Mouse (Mus musculus): ENCODE results near the gene Dtd1. TPM values are rescaled to one million over a fixed set of nuclear protein-coding genes. Genes with fewer than 3 reads are reported as not detected.

Dtd1 gene
- polyA plus RNA-seq, 1 experiment from 2014 or later: 31.4 TPM

DNA sequence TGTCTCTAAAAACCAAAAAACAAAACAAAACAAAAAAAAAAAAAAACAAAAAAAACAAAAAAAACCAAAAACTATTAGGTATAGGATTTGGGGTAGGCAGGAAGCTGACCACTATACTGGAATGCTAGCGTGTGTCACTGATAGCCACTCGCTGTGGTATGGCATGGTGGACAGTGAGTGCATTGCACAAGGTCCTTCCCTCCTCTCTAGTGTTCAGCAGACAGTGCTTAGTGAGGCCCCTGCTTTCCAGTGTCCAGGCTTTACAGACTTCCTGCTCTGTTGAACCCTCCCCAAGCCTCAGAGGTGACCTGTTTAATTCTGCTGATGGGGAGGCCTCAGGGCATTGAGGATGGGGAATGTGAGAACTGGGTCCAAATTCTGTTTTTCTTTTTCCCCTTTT, 95.2 kb downstream of the Dtd1 start:
- Histone ChIP-seq H3K4me1 (ENCODE audit: insufficient read depth, low read depth, low read length) (no peaks in the 10 kb centered on the region), H3K4me3 (ENCODE audit: low read depth, low read length) (no peak overlapping the region), H3K4me2 (replicated peaks; ENCODE audit: low read depth, low read length) (no peak overlapping the region), H3K27me3 (replicated peaks; ENCODE audit: insufficient read depth, low read length) (no peaks in the 10 kb centered on the region), H3K9ac (replicated peaks; ENCODE audit: low read depth) (no peak overlapping the region), H3K36me3 (ENCODE audit: insufficient read depth, low read length) (no peaks in the 10 kb centered on the region), H3K9me3 (ENCODE audit: low read length) (no peaks in the 10 kb centered on the region), H3K27ac (ENCODE audit: low read length) (no peak overlapping the region)
- DNase-seq (ENCODE audit: low spot score) (no peak), ATAC-seq (no peak)
- TF ChIP-seq CTCF (IDR thresholded peaks at IDR 0.05): no peak
- no peak for TF ChIP-seq EP300 (IDR thresholded peaks at IDR 0.05)
- 74% methylated on average over 2 of the region's 2 CpGs for WGBS

DNA sequence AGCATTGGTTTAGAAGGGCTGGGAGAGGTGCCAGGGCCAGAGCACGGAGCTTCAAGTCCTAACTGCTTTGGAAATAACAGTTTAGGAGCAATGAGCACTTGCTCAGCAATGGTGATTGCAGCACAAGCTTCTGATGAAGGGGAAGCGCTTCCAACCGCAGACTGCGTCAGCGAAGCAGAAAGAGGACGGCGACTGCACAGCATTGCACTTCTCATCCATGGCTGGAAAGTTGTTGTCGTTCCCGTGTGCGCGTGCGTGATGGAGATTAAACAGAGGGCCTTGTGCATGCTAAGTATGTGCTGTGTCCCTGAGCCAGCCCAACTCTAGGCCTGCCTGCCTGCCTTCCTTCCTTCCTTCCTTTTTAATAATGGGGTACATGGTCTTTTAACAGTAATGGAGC, 98.3 kb downstream of the Dtd1 start:
- no peaks in the 10 kb centered on the region for H3K27me3 ChIP-seq (replicated peaks; ENCODE audit: insufficient read depth, low read length)
- no peak for DNase-seq (ENCODE audit: low spot score)
- no peak overlapping the region for H3K27ac ChIP-seq (ENCODE audit: low read length)
- ATAC-seq: no peak
- H3K4me3 ChIP-seq (ENCODE audit: low read depth, low read length): no peak overlapping the region
- TF ChIP-seq CTCF (IDR thresholded peaks at IDR 0.05) (no peak), EP300 (IDR thresholded peaks at IDR 0.05) (no peak)
- no peaks in the 10 kb centered on the region for H3K9me3 ChIP-seq (ENCODE audit: low read length)
- no peaks in the 10 kb centered on the region for H3K36me3 ChIP-seq (ENCODE audit: insufficient read depth, low read length)
- 86% methylated on average over 12 of the region's 12 CpGs for WGBS
- no peak overlapping the region for H3K4me2 ChIP-seq (replicated peaks; ENCODE audit: low read depth, low read length)
- no peaks in the 10 kb centered on the region for H3K4me1 ChIP-seq (ENCODE audit: insufficient read depth, low read depth, low read length)
- no peak overlapping the region for H3K9ac ChIP-seq (replicated peaks; ENCODE audit: low read depth)

DNA sequence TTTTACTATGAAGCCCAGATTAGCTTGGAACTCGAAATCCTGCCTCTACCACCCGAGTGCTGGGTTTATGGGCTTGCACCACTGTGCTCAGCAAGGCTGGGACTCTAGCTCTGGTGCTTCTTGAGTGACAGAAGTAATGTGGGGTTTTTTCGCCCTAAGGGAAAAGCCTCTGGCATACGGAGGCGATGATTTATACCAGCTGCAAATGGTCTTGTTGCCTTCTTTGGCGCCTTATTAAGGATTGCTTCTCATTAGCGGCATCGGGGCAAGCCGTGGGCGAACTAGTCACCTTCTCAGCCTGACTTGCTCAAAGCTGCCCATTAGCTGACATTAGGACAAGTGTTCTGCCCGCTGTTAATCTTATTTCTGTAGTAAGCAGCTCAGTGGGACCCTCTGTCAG, 100.9 kb downstream of the Dtd1 start:
- H3K36me3 ChIP-seq (ENCODE audit: insufficient read depth, low read length): no peaks in the 10 kb centered on the region
- H3K4me3 ChIP-seq (ENCODE audit: low read depth, low read length): no peak overlapping the region
- H3K4me2 ChIP-seq (replicated peaks; ENCODE audit: low read depth, low read length): no peak overlapping the region
- no peak for TF ChIP-seq CTCF (IDR thresholded peaks at IDR 0.05)
- no peak for TF ChIP-seq EP300 (IDR thresholded peaks at IDR 0.05)
- no peak overlapping the region for H3K9ac ChIP-seq (replicated peaks; ENCODE audit: low read depth)
- WGBS: 85% methylated on average over 11 of the region's 11 CpGs
- DNase-seq (ENCODE audit: low spot score) (no peak), ATAC-seq (no peak)
- no peaks in the 10 kb centered on the region for H3K4me1 ChIP-seq (ENCODE audit: insufficient read depth, low read depth, low read length)
- no peaks in the 10 kb centered on the region for H3K9me3 ChIP-seq (ENCODE audit: low read length)
- H3K27me3 ChIP-seq (replicated peaks; ENCODE audit: insufficient read depth, low read length): no peaks in the 10 kb centered on the region
- H3K27ac ChIP-seq (ENCODE audit: low read length): no peak overlapping the region

DNA sequence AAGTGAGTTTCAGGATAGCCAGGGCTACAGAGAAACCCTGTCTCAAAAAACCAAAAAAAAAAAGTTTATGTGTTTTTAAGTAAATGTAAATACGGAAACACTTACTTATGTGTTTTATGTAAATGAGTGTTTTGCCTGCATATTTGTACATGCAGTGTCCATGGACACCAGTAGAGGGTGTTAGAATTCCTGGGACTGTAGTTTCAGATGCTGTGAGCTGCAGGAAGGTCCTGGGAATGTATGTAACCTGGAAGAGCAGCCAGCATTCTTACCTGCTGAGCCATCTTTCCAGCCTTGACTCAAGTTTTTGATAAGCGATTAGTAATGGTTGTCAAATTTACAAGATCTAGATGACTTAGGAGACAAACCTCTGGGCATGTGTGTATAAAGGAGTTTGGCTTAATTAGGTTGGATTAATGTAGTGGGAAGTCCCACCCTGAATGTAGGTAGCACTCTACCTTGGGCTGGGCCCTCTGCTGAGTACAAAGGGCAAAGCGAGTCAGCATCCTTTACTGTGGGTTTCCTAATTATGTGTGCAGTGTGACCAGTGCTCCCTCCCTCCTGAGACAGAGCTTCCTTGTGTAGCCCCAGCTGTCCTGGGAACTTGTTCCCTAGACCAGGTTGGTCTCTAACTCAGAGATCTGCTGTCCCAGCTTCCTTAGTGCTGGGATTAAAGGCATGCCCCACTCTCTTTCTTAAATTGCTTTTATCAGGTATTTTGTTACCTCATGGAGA, 101.9 kb downstream of the Dtd1 start:
- no peak overlapping the region for H3K9ac ChIP-seq (replicated peaks; ENCODE audit: low read depth)
- ATAC-seq (no peak), DNase-seq (ENCODE audit: low spot score) (no peak)
- H3K4me3 ChIP-seq (ENCODE audit: low read depth, low read length): no peak overlapping the region
- H3K36me3 ChIP-seq (ENCODE audit: insufficient read depth, low read length): no peaks in the 10 kb centered on the region
- no peaks in the 10 kb centered on the region for H3K4me1 ChIP-seq (ENCODE audit: insufficient read depth, low read depth, low read length)
- 93% methylated on average over 3 of the region's 3 CpGs for WGBS
- TF ChIP-seq EP300 (IDR thresholded peaks at IDR 0.05) (no peak), CTCF (IDR thresholded peaks at IDR 0.05) (no peak; the same call in 1 of the 2 replicates)
- no peaks in the 10 kb centered on the region for H3K27me3 ChIP-seq (replicated peaks; ENCODE audit: insufficient read depth, low read length)
- no peak overlapping the region for H3K27ac ChIP-seq (ENCODE audit: low read length)
- no peaks in the 10 kb centered on the region for H3K9me3 ChIP-seq (ENCODE audit: low read length)
- H3K4me2 ChIP-seq (replicated peaks; ENCODE audit: low read depth, low read length): no peak overlapping the region

DNA sequence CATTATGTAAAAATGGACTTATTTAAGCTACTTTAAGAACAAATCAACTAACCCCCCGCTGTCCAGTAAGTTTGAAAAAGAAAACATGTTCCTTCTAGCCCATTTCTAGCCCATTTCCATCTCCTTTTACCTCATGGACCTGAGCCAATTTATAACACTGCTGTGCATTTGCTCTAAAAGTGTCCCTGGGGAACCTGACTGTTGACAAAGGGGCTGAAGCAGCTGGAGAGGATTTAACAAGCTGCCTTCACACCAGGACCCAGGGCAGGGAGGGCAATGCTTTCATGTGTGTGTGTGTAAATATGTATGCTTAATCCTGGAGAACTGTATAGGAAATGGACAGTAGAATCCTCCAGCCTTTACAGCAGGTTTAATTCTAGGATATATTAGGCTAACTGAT, 109.6 kb downstream of the Dtd1 start:
- no peaks in the 10 kb centered on the region for H3K36me3 ChIP-seq (ENCODE audit: insufficient read depth, low read length)
- DNase-seq (ENCODE audit: low spot score): no peak
- no peaks in the 10 kb centered on the region for H3K4me1 ChIP-seq (ENCODE audit: insufficient read depth, low read depth, low read length)
- H3K4me2 ChIP-seq (replicated peaks; ENCODE audit: low read depth, low read length): no peak overlapping the region
- no peak for ATAC-seq
- H3K27me3 ChIP-seq (replicated peaks; ENCODE audit: insufficient read depth, low read length): no peaks in the 10 kb centered on the region
- no peak overlapping the region for H3K4me3 ChIP-seq (ENCODE audit: low read depth, low read length)
- WGBS: 61% methylated on average over 1 of the region's 1 CpGs
- H3K9me3 ChIP-seq (ENCODE audit: low read length): no peaks in the 10 kb centered on the region
- H3K27ac ChIP-seq (ENCODE audit: low read length): no peak overlapping the region
- no peak for TF ChIP-seq CTCF (IDR thresholded peaks at IDR 0.05)
- no peak for TF ChIP-seq EP300 (IDR thresholded peaks at IDR 0.05)
- no peak overlapping the region for H3K9ac ChIP-seq (replicated peaks; ENCODE audit: low read depth)

DNA sequence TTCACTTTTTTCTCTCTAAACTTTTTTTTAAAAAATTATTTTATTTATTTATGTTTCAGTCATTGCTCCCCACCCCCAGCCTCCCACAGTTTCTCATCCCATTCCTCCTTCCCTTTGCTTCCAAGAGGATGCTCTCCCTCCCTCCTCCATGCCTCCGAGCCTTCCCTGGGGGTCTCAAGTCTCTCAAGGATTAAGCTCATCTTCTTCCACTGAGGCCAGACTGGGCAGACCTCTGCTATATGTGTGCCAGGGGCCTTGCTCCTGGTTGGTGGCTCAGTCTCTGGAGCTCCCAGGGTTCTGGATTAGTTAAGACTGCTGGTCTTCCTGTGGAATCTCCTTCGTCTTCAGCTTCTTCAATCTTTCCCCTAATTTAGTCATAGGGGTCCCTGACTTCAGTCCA, 110.0 kb downstream of the Dtd1 start:
- ATAC-seq (no peak), DNase-seq (ENCODE audit: low spot score) (no peak)
- WGBS: 78% methylated on average over 2 of the region's 2 CpGs
- no peak for TF ChIP-seq CTCF (IDR thresholded peaks at IDR 0.05)
- no peak for TF ChIP-seq EP300 (IDR thresholded peaks at IDR 0.05)
- Histone ChIP-seq H3K9ac (replicated peaks; ENCODE audit: low read depth) (no peak overlapping the region), H3K27ac (ENCODE audit: low read length) (no peak overlapping the region), H3K4me2 (replicated peaks; ENCODE audit: low read depth, low read length) (no peak overlapping the region), H3K4me3 (ENCODE audit: low read depth, low read length) (no peak overlapping the region), H3K9me3 (ENCODE audit: low read length) (no peaks in the 10 kb centered on the region), H3K4me1 (ENCODE audit: insufficient read depth, low read depth, low read length) (no peaks in the 10 kb centered on the region), H3K27me3 (replicated peaks; ENCODE audit: insufficient read depth, low read length) (no peaks in the 10 kb centered on the region), H3K36me3 (ENCODE audit: insufficient read depth, low read length) (no peaks in the 10 kb centered on the region)

DNA sequence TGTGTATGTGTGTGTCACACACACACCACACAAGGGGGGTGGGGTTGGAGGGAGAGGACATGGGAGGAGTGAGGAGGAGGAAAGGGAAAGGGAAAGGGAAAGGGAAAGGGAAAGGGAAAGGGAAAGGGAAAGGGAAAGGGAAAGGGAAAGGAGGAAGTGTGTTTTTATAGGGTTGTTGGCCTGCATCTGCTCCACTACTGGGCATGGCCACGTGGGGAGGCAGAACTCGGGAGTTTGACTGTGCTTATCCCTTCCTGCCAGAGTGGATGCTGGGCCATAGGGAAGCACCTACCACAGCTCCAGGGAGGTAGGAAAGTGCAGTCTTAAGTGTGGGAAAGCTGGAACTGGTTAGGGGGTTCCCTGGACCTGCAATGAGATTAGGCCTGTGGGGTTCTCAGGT, 114.9 kb downstream of the Dtd1 start:
- no peaks in the 10 kb centered on the region for H3K36me3 ChIP-seq (ENCODE audit: insufficient read depth, low read length)
- no peaks in the 10 kb centered on the region for H3K9me3 ChIP-seq (ENCODE audit: low read length)
- WGBS: 74% methylated on average over 2 of the region's 2 CpGs
- no peak overlapping the region for H3K9ac ChIP-seq (replicated peaks; ENCODE audit: low read depth)
- H3K4me1 ChIP-seq (ENCODE audit: insufficient read depth, low read depth, low read length): no peaks in the 10 kb centered on the region
- no peaks in the 10 kb centered on the region for H3K27me3 ChIP-seq (replicated peaks; ENCODE audit: insufficient read depth, low read length)
- ATAC-seq (no peak), DNase-seq (ENCODE audit: low spot score) (no peak)
- H3K4me3 ChIP-seq (ENCODE audit: low read depth, low read length): no peak overlapping the region
- H3K27ac ChIP-seq (ENCODE audit: low read length): no peak overlapping the region
- TF ChIP-seq CTCF (IDR thresholded peaks at IDR 0.05) (no peak), EP300 (IDR thresholded peaks at IDR 0.05) (no peak)
- H3K4me2 ChIP-seq (replicated peaks; ENCODE audit: low read depth, low read length): no peak overlapping the region

All from lung, postnatal 0 days (tissue).